Mouse (Mus musculus) lung, postnatal 0 days (tissue): ENCODE results near the gene Tcf23. TPM values are rescaled to one million over a fixed set of nuclear protein-coding genes. Genes with fewer than 3 reads are reported as not detected.

Experiments used
- ATAC-seq: fragments of 200-750 bp; cut with Nextera tagmentation; 2 replicates; pipeline ENCODE4 v1.8.0; 2017; ENCODE audit warnings: moderate library complexity
- DNase-seq: peaks from one replicate; pipeline ENCODE4 v3.0.0-alpha.2; 2016; ENCODE audit warnings: low spot score
- H3K27ac ChIP-seq: fragments of 300-500 bp; sonication (generic); 2 replicates; pipeline ENCODE4 v1.5.1; 2014; ENCODE audit warnings: antibody characterized with exemption, mild to moderate bottlenecking, low read length, mixed read lengths
- H3K27me3 ChIP-seq: fragments of 300-500 bp; sonication (generic); replicated peaks from 2 replicates; pipeline ENCODE4 v1.6.1; 2014; ENCODE audit warnings: low read length, mixed read lengths; ENCODE audit not compliant: insufficient read depth
- H3K36me3 ChIP-seq: fragments of 300-500 bp; sonication (generic); 2 replicates; pipeline ENCODE4 v1.6.1; 2014; ENCODE audit warnings: low read length, mixed read lengths; ENCODE audit not compliant: insufficient read depth
- H3K4me1 ChIP-seq: fragments of 300-500 bp; sonication (generic); 2 replicates; pipeline ENCODE4 v1.6.1; 2014; ENCODE audit warnings: antibody characterized with exemption, low read depth, low read length, mixed read lengths; ENCODE audit not compliant: insufficient read depth
- H3K4me2 ChIP-seq: fragments of 300-500 bp; sonication (generic); replicated peaks from 2 replicates; pipeline ENCODE4 v1.6.1; 2014; ENCODE audit warnings: low read depth, mild to moderate bottlenecking, low read length, moderate library complexity, mixed read lengths
- H3K4me3 ChIP-seq: fragments of 300-500 bp; sonication (generic); 2 replicates; pipeline ENCODE4 v1.5.1; 2014; ENCODE audit warnings: low read depth, low read length
- H3K9ac ChIP-seq: fragments of 300-500 bp; sonication (generic); replicated peaks from 2 replicates; pipeline ENCODE4 v1.6.1; 2014; ENCODE audit warnings: low read depth, mild to moderate bottlenecking
- H3K9me3 ChIP-seq: fragments of 300-500 bp; sonication (generic); 2 replicates; pipeline ENCODE4 v1.6.1; 2016; ENCODE audit warnings: low read length, mixed read lengths
- CTCF ChIP-seq: IDR thresholded peaks from 2 replicates; pipeline ENCODE4 v1.5.1; 2016; ENCODE audit warnings: antibody characterized with exemption, mild to moderate bottlenecking
- EP300 ChIP-seq: IDR thresholded peaks from 2 replicates; pipeline ENCODE4 v1.6.1; 2016; ENCODE audit warnings: antibody characterized with exemption, mild to moderate bottlenecking, control low read depth
- WGBS: fragments of 180-500 bp; shearing (Covaris S2); extraction: QIAGEN DNeasy Blood & Tissue Kit; methylation state at CpG from one replicate; pipeline ENCODE4 v1.1.7; 2014; 5-methylcytosine and 5-hydroxymethylcytosine counted together
- polyA plus RNA-seq: library from polyadenylated mRNA; unstranded; fragments of >200 nt; fragmentation: Nextera tagmentation; extraction: Ambion mirVana; gene quantifications from 2 replicates; pipeline ENCODE4 v1.2.1, GENCODE M21; 2015

The Tcf23 gene
- polyA plus RNA-seq, 1 experiment from 2014 or later: 0.49 TPM

- Histone ChIP-seq H3K9ac (no peak overlapping the region), H3K4me2 (no peak overlapping the region)
- 40% methylated on average over 1 of the region's 1 CpGs for WGBS
These were observed 54.2 kb downstream of the Tcf23 start for GRCm38 (mm10) chr5:31022690-31023089.

DNA sequence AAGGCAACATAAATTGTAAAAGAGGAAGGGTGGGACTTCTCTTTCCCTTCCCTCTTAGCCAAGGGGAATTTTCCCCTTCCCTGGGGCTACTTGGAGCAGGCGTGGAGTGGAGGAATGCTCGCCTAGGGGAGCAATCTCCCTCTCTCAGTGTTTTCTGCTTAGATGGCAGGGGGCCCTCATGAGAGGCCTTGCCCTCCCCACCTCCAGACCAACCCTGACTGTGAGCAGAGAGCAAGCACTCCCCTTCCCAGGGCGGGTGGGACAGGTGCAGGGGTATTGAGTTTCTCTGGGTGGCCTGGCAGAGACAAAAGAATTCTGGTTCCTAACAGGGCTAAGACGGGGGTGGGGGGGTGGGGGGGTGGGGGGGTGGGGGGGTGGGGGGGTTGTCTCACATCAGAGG is 54.8 kb downstream of the Tcf23 start:
- no peak for ATAC-seq
- no peaks in the 10 kb centered on the region for H3K9me3 ChIP-seq
- no peak overlapping the region for H3K27ac ChIP-seq
- 23% methylated on average over 3 of the region's 4 CpGs for WGBS
- H3K27me3 ChIP-seq: no peaks in the 10 kb centered on the region
- no peaks in the 10 kb centered on the region for H3K36me3 ChIP-seq
- TF ChIP-seq CTCF: no peak
- no peak for TF ChIP-seq EP300
- no peak for DNase-seq
- H3K9ac ChIP-seq: no peak overlapping the region
- no peak overlapping the region for H3K4me3 ChIP-seq
- no peaks in the 10 kb centered on the region for H3K4me1 ChIP-seq
- no peak overlapping the region for H3K4me2 ChIP-seq

More at GRCm38 (mm10) chr5:31022690-31023089, 54.2 kb downstream of the Tcf23 start:
- Histone ChIP-seq H3K36me3 (no peaks in the 10 kb centered on the region), H3K9me3 (no peaks in the 10 kb centered on the region), H3K27ac (no peak overlapping the region), H3K4me3 (no peak overlapping the region), H3K4me1 (no peaks in the 10 kb centered on the region), H3K27me3 (no peaks in the 10 kb centered on the region)
- no peak for TF ChIP-seq EP300
- TF ChIP-seq CTCF: no peak
- no peak for DNase-seq
- ATAC-seq: no peak

DNA sequence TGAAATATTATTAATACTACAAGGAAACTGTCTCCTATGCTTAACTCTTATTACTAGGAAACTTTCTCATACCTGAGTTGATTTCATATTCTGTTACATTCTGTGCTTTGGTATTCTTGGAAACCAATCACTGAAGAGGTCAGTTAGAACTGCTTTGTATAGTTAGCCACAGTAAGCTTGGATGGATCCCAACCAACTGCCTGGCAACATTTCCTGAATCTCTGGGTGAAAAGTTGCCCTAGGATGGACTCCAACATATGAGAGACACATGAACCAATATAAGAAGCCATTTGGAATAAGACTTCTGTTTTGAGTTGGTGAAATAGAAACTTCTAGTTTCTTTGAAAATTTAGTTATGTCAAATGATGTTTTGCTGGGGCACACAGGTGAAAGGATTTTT is 56.2 kb downstream of the Tcf23 start:
- H3K9me3 ChIP-seq: no peaks in the 10 kb centered on the region
- ATAC-seq (no peak), DNase-seq (no peak)
- H3K4me1 ChIP-seq: no peaks in the 10 kb centered on the region
- H3K9ac ChIP-seq: no peak overlapping the region
- H3K4me2 ChIP-seq: no peak overlapping the region
- H3K4me3 ChIP-seq: no peak overlapping the region
- TF ChIP-seq CTCF: no peak
- no peak for TF ChIP-seq EP300
- H3K27ac ChIP-seq: no peak overlapping the region
- H3K27me3 ChIP-seq: no peaks in the 10 kb centered on the region
- H3K36me3 ChIP-seq: no peaks in the 10 kb centered on the region

Other genes with a start within 250 kb of the Tcf23 start
- gene Mapre3, start 154.0 kb upstream of the Tcf23 start, polyA plus RNA-seq: 23.2 and 27.2 TPM in 2 replicates
- gene Tmem214, start 100.7 kb upstream of the Tcf23 start, polyA plus RNA-seq: 58.2 and 63.8 TPM in 2 replicates
- gene Agbl5, start 80.0 kb upstream of the Tcf23 start, polyA plus RNA-seq: 9.9 and 10.2 TPM in 2 replicates
- 340 and 365 TPM in 2 replicates for gene Ost4, start 60.9 kb upstream of the Tcf23 start, polyA plus RNA-seq
- 121 and 135 TPM in 2 replicates for gene Emilin1, start 55.3 kb upstream of the Tcf23 start, polyA plus RNA-seq
- 43.6 and 48.7 TPM in 2 replicates for gene Khk, start 47.2 kb upstream of the Tcf23 start, polyA plus RNA-seq
- gene Cgref1, start 23.1 kb upstream of the Tcf23 start, polyA plus RNA-seq: 1.8 and 2.3 TPM in 2 replicates
- gene Preb, start 8.3 kb upstream of the Tcf23 start, polyA plus RNA-seq: 76.5 and 79.7 TPM in 2 replicates
- 260 and 289 TPM in 2 replicates for gene Atraid, start 79.7 kb downstream of the Tcf23 start, polyA plus RNA-seq
- 3.4 and 3.6 TPM in 2 replicates for gene Slc5a6, start 80.3 kb downstream of the Tcf23 start, polyA plus RNA-seq
- 4.1 and 4.2 TPM in 2 replicates for gene Cad, start 86.1 kb downstream of the Tcf23 start, polyA plus RNA-seq
- gene Dnajc5g, start 137.6 kb downstream of the Tcf23 start, polyA plus RNA-seq: not detected in 2 replicates
- not detected in 2 replicates for gene Slc30a3, start 139.6 kb downstream of the Tcf23 start, polyA plus RNA-seq
- 0.49 and 0.55 TPM in 2 replicates for gene Trim54, start 148.1 kb downstream of the Tcf23 start, polyA plus RNA-seq
- not detected in 2 replicates for gene Ucn, start 170.2 kb downstream of the Tcf23 start, polyA plus RNA-seq
- 38.2 and 53.6 TPM in 2 replicates for gene Mpv17, start 185.6 kb downstream of the Tcf23 start, polyA plus RNA-seq
- 0.73 TPM in 1 of 2 replicates, not detected in the other for gene Gm29609, start 211.2 kb downstream of the Tcf23 start, polyA plus RNA-seq
- 24.2 and 26.2 TPM in 2 replicates for gene Gtf3c2, start 211.5 kb downstream of the Tcf23 start, polyA plus RNA-seq
- 103 and 106 TPM in 2 replicates for gene Snx17, start 224.6 kb downstream of the Tcf23 start, polyA plus RNA-seq
- 44.4 and 45.0 TPM in 2 replicates for gene Eif2b4, start 224.8 kb downstream of the Tcf23 start, polyA plus RNA-seq
- gene Zfp513, start 233.6 kb downstream of the Tcf23 start, polyA plus RNA-seq: 6.6 and 7.4 TPM in 2 replicates